Mouse (Mus musculus): ENCODE measurements around the gene Rgl1.

Gene Rgl1

GRCm38 (mm10) chr1:152717329-152717728 is 48.8 kb downstream of the Rgl1 start:
- DNase-seq (ENCODE audit: low spot score), result no peak

- no peak for DNase-seq (ENCODE audit: low spot score)
These were observed 51.7 kb downstream of the Rgl1 start for GRCm38 (mm10) chr1:152714405-152714804.

GRCm38 (mm10) chr1:152713924-152714323 is 52.2 kb downstream of the Rgl1 start:
- DNase-seq (ENCODE audit: low spot score), result no peak

GRCm38 (mm10) chr1:152711037-152711436 is 55.1 kb downstream of the Rgl1 start:
- DNase-seq (ENCODE audit: low spot score), result no peak

GRCm38 (mm10) chr1:152707560-152707959 is 58.6 kb downstream of the Rgl1 start:
- DNase-seq (ENCODE audit: low spot score), result no peak

- no peak for DNase-seq (ENCODE audit: low spot score)
These were observed 62.2 kb downstream of the Rgl1 start for GRCm38 (mm10) chr1:152703941-152704340.

GRCm38 (mm10) chr1:152702920-152703319 is 63.2 kb downstream of the Rgl1 start:
- DNase-seq (ENCODE audit: low spot score), result no peak

- DNase-seq (ENCODE audit: low spot score), result no peak
These were observed 65.1 kb downstream of the Rgl1 start for GRCm38 (mm10) chr1:152701066-152701465.

- DNase-seq (ENCODE audit: low spot score), result no peak
These were observed 68.8 kb downstream of the Rgl1 start for GRCm38 (mm10) chr1:152697341-152697740.

GRCm38 (mm10) chr1:152695491-152695890 is 70.7 kb downstream of the Rgl1 start:
- no peak for DNase-seq (ENCODE audit: low spot score)

- DNase-seq (ENCODE audit: low spot score), result no peak
These were observed 76.2 kb downstream of the Rgl1 start for GRCm38 (mm10) chr1:152689968-152690367.

- DNase-seq (ENCODE audit: low spot score), result no peak
These were observed 78.4 kb downstream of the Rgl1 start for GRCm38 (mm10) chr1:152687733-152688181.

GRCm38 (mm10) chr1:152687099-152687730 is 78.9 kb downstream of the Rgl1 start:
- DNase-seq (ENCODE audit: low spot score), result no peak

GRCm38 (mm10) chr1:152685531-152685930 is 80.6 kb downstream of the Rgl1 start:
- no peak for DNase-seq (ENCODE audit: low spot score)

GRCm38 (mm10) chr1:152682368-152683194 is 83.6 kb downstream of the Rgl1 start:
- DNase-seq (ENCODE audit: low spot score), result no peak

- no peak for DNase-seq (ENCODE audit: low spot score)
These were observed 84.3 kb downstream of the Rgl1 start for GRCm38 (mm10) chr1:152681676-152682367.

GRCm38 (mm10) chr1:152681116-152681515 is 85.0 kb downstream of the Rgl1 start:
- no peak for DNase-seq (ENCODE audit: low spot score)

GRCm38 (mm10) chr1:152678451-152678850 is 87.7 kb downstream of the Rgl1 start:
- DNase-seq (ENCODE audit: low spot score), result no peak

GRCm38 (mm10) chr1:152677482-152678211 is 88.5 kb downstream of the Rgl1 start:
- no peak for DNase-seq (ENCODE audit: low spot score)

- DNase-seq (ENCODE audit: low spot score), result no peak
These were observed 96.5 kb downstream of the Rgl1 start for GRCm38 (mm10) chr1:152669446-152670180.

GRCm38 (mm10) chr1:152660436-152660835 is 105.7 kb downstream of the Rgl1 start:
- no peak for DNase-seq (ENCODE audit: low spot score)

Data from urinary bladder, postnatal 25 days (tissue).